Mouse (Mus musculus) skeletal muscle tissue, adult 2 months (tissue): ENCODE results near the gene Tcf25.
"Not testable (repeated sequence)": the region's sequence is repeated elsewhere in the genome, so short reads cannot be mapped to it uniquely, and the experiment has no call there.

Experiments used
- DNase-seq: peaks from one replicate; pipeline ENCODE4 v3.0.0-alpha.2; 2012; ENCODE audit warnings: low read depth, low spot score

Gene Tcf25

DNA sequence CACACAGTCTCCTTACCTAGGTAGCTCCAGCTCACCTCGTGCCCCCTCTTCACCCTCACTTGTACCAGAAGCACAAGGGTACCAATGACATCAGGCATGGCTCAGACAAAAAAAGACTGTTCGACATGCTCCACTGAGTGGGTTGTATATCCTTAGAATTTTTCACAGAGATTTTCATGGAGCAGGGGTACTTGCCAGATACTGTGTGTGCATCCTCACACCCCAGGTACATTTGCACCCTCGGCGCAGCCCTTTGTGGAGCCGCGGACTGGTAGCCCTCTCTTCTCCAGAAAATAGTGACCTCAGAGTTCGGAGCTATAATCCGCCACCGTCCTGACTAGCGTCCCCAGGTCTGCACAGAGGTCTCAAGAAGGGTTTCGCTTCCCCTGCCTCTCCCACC, 37.2 kb downstream of the Tcf25 start:
- no peak for DNase-seq

DNA sequence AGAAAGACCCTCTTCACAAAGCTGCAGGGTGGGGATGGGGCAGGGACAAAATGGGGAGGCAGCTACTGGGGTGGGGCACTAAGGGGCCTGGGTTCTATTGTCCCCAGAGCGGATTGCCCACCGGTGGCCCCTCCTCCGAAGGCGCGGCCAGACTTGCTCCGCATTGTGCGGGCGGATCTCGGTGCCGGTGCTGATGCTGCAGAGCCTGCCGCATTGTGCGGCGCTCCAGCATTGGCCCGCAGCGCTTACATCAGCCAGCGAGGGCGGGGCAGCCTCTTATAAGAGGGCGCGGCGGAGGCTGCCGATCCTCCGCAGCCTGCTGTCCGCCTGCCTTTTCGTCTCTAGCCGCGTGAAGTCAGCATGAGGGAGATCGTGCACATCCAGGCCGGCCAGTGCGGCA, 37.7 kb downstream of the Tcf25 start, which contains the start of gene Tubb3:
Tubb3 (plus strand) TSS at position 179 of the 400 bp plus-strand sequence.
- no peak for DNase-seq

DNA sequence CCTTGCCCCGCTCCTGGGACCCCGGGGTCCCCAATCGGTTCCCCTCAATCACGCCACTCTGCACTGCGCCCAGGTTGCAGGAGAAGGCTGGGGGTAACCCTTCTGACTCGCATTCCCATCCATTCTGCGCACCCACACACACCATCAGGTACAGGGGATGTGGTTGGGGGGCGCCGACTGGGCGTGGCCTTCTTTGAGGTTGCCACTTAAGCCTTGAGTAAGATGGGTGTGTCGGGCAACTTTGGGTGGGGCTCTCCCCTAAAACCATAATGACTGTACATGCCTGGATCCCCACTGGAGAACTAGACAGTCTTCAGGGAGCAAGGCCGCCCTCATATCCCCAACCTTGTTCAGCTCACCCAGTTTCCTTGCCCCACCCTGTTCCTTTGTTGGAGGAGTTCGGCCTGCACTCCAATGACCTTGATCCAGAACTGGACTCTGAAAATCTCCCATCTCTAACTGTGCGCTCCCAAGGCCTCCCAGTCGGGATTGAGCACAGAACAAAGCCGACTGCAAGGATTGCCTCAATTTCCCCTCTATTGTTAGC, 38.3 kb downstream of the Tcf25 start:
- DNase-seq, result no peak

DNA sequence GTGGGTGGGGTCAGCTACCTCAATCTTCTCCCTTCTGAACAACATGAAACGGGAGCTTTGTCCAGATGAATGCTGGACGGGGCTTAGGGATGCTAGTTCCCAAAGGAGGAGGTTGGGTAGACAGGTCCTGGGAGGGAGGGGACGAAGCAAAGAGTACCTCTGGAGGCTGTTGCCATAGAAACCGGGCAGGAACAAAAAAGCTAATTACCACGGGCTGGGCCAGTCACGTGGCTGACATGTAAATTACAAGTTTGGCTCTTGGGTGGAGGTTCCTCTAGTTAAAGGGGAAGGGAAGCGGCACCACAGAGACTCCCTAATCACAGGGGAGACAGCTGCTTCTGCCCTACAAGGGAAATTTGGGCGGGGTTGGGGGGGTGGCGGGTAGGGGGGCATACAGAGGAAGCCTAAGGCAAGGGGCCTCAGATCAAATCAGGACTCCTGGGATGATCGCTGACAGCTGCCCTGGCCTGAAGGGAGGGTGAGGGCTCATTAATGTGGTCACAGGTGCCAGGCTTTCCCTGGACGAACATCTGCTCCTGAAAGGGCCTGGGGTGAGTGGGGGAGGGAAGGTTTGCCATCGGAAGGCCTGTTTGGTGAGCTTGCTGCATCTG, 39.1 kb downstream of the Tcf25 start:
- DNase-seq, result no peak

DNA sequence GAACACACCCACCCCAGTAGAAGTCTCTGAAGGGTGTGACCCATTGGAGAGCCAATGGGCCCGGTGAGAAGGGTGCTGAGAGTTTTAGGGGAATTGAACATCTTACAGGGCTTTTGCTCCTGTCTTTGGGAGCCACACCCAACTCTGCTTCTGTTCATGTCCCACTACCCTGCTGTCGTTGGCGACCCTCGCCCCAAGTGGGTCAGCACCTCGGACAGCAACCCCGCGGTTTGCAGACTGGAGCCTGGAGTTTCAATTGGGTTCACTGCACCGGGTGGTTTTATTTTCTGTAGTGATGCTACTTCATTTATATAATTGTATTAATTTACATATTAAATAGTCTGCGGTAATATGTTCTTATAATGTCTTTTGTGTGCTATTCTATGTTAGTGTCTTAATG, 40.7 kb downstream of the Tcf25 start:
- DNase-seq, result no peak

DNA sequence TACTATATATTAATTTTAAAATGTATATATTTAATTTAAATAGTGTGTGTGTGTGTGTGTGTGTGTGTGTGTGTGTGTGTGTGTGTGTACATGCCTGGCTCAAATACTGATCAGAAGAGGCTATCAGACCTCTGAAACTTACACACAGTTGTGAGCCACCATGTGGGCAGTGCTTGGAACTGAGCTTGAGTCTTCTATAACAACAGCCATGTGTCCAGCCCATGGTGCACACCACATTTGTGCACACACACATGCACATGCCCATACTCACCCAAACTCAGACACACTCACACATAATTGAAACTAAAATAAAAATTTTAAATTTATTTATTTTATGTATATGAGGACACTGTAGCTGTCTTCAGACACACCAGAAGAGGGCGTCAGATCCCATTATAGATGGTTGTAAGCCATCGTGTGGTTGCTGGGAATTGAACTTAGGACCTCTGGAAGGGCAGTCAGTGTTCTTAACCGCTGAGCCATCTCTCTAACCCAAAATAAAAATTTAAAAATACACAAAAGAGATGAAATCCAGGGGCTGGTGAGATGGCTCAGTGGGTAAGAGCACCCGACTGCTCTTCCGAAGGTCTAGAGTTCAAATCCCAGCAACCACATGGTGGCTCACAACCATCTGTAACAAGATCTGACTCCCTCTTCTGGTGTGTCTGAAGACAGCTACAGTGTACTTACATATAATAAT, 41.6 kb downstream of the Tcf25 start:
- DNase-seq, result not testable (repeated sequence)

DNA sequence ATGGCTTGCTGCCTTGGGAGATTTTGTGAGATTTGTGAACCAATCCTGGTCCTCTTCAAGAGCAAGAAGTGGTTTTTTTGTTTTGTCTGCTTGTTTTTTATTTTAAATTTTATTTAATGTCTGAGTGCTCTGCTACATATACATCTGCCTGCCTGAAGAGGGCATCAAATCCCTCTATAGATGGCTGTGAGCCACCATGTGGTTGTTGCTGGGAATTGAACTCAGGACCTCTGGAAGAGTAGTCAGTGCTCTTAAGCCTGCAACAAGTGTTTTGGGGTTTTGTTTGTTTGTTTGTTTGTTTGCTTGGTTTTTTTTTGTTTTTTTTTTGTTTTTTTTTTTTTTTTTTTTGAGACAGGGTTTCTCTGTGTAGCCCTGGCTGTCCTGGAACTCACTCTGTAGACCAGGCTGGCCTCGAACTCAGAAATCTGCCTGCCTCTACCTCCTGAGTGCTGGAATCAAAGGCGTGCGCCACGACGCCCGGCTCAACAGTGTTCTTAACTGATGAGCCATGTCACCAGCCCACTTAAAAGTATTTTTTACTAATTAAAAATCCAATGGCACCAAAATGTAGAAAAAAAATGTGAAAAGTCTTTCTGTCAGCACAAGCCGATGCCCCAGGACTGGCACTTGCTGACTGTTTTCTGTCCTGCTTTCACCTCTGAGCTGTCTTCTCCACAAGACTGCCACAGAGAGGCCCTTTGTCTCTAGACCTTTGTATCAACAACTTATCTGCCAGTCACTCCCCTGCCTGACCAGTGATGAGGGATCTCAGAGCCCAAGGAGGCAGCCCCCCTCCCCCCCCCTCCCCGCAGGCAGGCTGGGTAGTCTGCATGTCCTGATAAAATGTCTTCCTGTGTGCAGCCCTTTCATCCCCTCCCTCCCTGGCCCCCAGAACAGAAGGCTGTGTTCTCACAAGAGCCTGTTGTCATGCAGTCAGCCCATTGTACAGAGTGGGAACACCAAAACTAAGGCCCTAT, 42.7 kb downstream of the Tcf25 start:
- DNase-seq, result no peak

DNA sequence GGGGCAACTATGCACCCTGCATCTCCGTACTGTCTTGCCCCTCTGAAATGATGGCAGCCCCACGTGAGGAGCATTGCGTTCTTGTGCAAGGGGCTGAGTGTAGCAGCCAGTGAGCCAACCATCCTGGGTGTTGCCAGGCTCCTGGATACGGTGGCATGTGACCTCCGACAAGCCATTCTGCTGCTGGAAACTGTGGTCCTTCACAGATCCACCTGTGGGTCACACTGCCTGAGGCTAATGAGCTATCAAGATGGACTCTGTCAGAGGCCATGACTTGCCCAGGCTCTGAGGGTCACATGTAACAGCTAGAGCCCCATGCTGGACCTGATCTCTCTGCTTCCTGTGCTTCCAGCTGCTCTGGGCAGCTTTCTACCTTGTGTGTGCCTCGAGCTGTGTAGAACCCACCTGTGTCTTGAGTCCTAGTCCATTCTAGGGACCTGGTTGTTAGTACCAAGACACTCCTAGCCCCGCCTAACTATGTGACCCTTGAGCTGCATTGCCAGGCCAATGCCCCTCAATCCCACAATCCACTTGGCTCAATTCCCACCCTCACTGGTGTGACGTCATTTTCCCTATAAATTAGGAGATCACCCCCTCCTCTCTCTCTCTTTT, 43.5 kb downstream of the Tcf25 start:
- DNase-seq, result no peak

DNA sequence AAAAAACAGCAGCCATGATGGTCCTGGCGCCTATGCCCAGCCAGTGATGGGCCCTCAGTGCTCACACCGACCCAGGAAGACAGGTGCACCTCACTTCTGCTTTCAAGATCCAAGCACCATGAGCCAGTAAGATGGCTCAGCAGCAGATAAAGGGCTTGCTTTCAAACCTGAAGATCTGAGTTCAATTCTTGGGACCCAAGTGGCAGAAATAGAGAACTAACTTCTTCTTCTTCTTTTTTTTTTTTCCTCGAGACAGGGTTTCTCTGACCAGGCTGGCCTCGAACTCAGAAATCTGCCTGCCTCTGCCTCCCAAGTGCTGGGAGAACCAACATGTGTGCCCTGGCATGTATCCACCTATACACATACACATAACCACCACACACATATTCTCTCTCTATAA, 46.2 kb downstream of the Tcf25 start:
- DNase-seq, result no peak

DNA sequence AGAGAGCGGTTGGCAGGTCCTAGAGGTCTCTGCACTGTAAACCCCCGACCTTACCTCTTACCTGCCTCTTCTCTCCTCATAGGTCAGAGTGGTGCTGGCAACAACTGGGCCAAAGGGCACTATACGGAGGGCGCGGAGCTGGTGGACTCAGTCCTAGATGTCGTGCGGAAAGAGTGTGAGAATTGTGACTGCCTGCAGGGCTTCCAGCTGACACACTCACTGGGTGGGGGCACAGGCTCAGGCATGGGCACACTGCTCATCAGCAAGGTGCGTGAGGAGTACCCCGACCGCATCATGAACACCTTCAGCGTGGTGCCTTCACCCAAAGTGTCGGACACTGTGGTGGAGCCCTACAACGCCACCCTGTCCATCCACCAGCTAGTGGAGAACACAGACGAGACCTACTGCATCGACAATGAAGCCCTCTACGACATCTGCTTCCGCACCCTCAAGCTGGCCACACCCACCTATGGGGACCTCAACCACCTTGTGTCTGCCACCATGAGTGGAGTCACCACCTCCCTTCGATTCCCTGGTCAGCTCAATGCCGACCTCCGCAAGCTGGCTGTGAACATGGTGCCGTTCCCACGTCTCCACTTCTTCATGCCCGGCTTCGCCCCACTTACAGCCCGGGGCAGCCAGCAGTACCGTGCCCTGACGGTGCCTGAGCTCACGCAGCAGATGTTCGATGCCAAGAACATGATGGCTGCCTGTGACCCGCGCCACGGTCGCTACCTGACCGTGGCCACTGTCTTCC, 47.1 kb downstream of the Tcf25 start:
- DNase-seq, result no peak

DNA sequence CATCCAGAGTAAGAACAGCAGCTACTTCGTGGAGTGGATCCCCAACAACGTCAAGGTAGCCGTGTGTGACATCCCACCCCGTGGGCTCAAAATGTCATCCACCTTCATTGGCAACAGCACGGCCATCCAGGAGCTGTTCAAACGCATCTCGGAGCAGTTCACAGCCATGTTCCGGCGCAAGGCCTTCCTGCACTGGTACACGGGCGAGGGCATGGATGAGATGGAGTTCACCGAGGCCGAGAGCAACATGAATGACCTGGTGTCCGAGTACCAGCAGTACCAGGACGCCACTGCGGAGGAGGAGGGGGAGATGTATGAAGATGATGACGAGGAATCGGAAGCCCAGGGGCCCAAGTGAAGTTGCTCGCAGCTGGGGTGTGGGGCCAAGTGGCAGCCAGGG, 47.8 kb downstream of the Tcf25 start:
- DNase-seq, result no peak

DNA sequence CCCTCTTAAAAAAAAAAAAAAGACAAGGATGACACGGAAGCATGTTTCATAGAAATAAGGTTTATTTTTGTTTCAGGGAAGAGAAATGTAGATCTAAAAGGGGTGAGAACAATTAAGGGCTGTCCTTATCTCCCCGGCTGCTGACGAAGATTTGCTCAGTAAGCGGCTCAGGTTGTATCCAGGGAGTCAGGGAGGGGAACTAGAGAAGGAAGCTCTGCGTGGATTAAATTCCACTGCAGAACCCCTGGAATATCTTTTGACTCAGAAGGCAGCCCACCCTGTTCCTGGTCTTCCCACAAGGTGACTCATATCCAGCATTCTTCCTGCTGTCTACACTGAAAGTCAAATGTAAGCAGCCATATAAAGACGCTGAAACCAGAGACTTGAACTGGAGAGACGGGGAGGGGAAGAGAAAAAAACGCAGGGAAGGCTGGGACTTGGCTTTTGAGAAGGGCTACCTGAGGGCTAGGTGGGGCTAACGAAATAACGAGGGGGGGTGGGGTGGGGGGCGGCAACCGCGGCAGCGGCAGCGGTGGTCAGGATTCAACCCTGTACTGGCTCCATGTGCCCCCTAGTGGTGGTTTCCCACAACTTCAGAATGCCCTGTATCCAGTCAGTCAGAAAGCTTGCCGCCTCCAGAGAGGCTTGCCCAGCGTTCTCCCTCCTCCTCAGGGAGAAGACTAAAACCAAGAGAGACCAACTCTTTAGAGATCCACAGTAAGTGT, 48.7 kb downstream of the Tcf25 start:
- DNase-seq, result no peak

DNA sequence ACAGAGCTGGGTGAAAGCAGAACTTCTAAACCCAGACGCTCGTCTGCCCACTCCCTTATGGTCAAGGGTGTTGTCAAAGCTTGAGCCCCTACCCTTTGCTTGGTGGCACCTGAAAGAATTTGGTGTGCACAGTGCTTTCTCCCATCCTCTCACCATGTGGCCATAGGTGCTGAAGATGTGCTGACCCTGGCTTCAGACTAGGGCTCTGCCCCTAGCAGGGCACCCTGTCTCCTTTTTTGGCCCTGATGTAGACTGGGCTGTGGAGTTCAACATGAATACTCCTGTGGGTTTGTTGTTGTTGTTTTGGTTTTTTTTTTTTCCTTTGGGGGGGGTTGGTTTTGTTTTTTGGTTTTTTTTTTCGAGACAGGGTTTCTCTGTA, 49.2 kb downstream of the Tcf25 start:
- DNase-seq, result no peak

DNA sequence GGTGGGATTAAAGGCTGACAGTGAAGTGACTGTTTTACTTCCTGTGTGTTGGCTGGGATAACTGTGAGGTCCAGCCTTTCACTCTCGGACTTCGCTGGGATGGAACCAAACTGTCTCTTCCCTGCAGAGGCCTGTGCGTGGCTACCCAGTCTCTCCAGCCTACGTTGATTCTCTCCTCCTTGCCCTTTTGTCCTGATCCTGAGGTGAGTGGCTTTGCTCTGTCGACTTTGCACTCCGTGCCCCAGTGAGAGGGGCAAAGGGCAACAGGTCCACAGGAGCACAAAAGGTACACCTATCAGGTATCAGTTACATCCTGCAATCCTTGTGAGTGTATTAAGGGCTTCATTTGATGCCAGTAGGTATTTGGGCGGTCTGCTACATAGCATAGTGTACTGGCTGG, 49.9 kb downstream of the Tcf25 start, which contains the start of gene Def8:
Def8 (plus strand) TSS at position 87 of the 400 bp plus-strand sequence.
- DNase-seq, result no peak

DNA sequence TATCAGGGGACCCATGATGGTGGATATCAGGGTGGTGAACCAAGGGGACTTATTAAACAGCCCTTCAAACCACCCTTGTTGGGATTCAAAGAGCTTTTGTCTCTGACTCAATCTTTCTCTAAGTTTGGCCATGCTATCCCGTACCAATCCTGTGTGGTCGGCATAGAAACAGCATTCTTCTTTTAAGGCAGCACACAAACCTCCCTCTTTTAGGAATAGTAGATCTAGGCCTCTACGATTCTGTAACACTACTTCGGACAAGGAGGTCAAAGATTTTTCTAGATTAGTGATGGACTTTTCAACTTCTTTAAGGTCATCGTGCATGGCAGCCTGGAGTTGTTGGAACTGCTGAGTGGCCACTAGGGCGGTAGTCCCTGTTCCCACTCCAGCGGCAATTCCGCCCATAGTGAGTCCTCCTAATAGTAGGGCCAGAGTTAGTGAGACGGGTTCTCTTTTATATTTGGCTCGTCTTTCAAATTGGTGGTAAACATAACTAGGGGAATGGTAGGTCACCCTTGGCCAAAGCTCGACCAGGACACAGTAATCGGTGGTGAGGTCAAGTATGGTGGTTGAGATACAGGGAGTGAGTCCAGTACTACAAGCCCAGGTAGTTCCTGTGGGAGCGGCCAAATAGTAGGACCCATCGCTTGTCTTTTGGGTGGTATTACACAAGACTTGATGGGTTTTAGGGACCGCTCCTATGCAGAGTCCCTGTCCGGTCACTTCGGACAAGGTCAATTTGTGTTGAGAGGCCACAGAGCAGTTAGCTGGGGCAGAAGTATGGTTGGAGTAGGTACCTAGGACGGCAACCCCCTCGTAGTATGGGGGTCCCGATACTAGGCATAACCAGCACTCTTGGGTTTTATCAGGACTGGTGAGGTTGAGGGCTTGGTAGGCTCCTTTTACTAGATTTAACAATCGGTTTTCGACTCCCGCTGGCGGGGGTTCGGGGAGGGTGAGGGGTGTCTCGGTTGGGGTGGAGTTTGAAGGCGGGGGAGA, 53.3 kb downstream of the Tcf25 start:
- DNase-seq, result no peak

DNA sequence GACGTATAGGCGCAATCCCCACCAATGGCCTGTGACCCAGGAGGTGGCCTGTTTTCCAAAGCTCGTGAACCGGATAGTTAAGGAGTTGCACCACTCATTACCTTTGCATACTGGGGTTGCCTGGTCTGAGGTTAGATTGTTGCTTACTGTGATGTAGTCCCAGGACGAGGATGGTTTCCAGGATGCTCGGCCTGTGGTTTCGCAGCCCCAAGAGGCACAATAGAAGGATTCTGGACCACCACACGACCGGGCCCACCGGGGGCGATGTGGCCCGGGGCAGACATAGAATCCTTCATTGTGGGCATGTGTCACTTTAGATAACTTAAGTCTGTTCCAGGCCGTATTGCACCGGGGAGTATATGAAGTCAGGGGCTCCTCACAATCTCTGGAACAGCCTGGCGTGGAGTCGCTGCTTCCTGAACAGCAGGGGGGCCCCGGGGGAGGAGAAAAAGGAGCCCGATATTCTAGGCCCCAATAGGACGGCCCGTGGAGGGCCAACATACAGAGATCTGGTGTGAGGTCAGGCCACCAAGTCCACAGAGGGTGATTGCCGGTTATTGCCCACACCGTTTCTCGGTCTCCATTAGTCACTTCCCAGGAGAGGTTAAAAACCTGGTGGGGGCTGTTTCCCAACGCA, 54.2 kb downstream of the Tcf25 start:
- no peak for DNase-seq

DNA sequence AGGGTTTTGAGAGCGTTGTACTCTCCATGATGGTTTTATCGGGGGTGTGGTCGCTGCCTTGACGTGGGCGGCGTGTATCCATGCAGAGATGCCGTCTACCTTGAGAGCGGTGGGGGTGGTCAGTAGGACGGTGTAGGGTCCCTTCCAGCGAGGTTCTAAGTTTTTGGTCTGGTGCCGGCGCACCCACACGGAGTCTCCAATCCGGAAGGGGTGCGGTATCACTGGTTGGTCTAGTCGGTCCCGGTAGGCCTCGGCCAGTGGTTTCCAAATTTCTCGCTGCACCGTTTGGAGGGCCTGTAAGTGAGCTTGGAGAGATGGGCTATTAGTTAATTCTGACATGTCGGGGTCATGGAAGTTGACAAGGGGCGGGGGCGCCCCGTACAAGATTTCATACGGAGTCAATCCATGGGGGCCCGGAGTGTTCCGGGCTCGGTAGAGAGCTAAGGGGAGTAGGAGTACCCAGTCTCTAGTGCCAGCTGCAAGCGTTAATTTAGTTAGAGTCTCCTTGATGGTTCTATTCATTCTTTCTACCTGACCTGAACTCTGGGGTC, 54.9 kb downstream of the Tcf25 start:
- no peak for DNase-seq
